Mouse (Mus musculus): Measurements from ENCODE around the gene 1700123L14Rik. TPM values are rescaled to one million over a fixed set of nuclear protein-coding genes. Genes with fewer than 3 reads are reported as not detected.
A peak's percentile ranks its signal among the peaks of the same experiment; 100 is the strongest.
"Not testable (repeated sequence)": the region's sequence is repeated elsewhere in the genome, so short reads cannot be mapped to it uniquely, and the experiment has no call there.

The 1700123L14Rik gene
- not detected for total RNA-seq (2021)
- long read RNA-seq, experiment 1: 0 reads
- long read RNA-seq, experiment 2: 0 reads

GRCm38 (mm10) chr6:96165818-96166379, at the start of gene 1700123L14Rik:
1700123L14Rik (minus strand) TSS chr6:96166243.
- no peak for DNase-seq

GRCm38 (mm10) chr6:96205395-96205794, 39.4 kb upstream of the 1700123L14Rik start:
- DNase-seq: no peak

- DNase-seq: not testable (repeated sequence)
Observed at GRCm38 (mm10) chr6:96198991-96199390, 32.9 kb upstream of the 1700123L14Rik start.

GRCm38 (mm10) chr6:96186517-96186916, 20.5 kb upstream of the 1700123L14Rik start:
- no peak for DNase-seq

GRCm38 (mm10) chr6:96183392-96183791, 17.3 kb upstream of the 1700123L14Rik start:
- DNase-seq: no peak

- no peak for DNase-seq
Observed at GRCm38 (mm10) chr6:96178530-96178929, 12.5 kb upstream of the 1700123L14Rik start.

- no peak for DNase-seq
Observed at GRCm38 (mm10) chr6:96173681-96174080, 7.6 kb upstream of the 1700123L14Rik start.

- no peak for DNase-seq
Observed at GRCm38 (mm10) chr6:96167031-96167430, 988 bp upstream of the 1700123L14Rik start.

GRCm38 (mm10) chr6:96165403-96165802, 640 bp downstream of the 1700123L14Rik start:
- DNase-seq: peak; percentile 24

GRCm38 (mm10) chr6:96143326-96143725, 22.7 kb downstream of the 1700123L14Rik start:
- DNase-seq: no peak

- DNase-seq: peak; percentile 21
Observed at GRCm38 (mm10) chr6:96116534-96117272, 49.3 kb downstream of the 1700123L14Rik start.

- DNase-seq: no peak
Observed at GRCm38 (mm10) chr6:96116148-96116533, 49.9 kb downstream of the 1700123L14Rik start.

Other genes with a start within 250 kb of the 1700123L14Rik start
- under 1 TPM; 0.09 to 0.11 TPM for gene Fam19a1, start 53.1 kb downstream of the 1700123L14Rik start, total RNA-seq (2021)

Data from gastrocnemius, postnatal 10 days (tissue).